Mouse (Mus musculus): ENCODE results near the gene Gna13.
"Not testable (repeated sequence)": the region's sequence is repeated elsewhere in the genome, so short reads cannot be mapped to it uniquely, and the experiment has no call there.

Gene Gna13

DNA sequence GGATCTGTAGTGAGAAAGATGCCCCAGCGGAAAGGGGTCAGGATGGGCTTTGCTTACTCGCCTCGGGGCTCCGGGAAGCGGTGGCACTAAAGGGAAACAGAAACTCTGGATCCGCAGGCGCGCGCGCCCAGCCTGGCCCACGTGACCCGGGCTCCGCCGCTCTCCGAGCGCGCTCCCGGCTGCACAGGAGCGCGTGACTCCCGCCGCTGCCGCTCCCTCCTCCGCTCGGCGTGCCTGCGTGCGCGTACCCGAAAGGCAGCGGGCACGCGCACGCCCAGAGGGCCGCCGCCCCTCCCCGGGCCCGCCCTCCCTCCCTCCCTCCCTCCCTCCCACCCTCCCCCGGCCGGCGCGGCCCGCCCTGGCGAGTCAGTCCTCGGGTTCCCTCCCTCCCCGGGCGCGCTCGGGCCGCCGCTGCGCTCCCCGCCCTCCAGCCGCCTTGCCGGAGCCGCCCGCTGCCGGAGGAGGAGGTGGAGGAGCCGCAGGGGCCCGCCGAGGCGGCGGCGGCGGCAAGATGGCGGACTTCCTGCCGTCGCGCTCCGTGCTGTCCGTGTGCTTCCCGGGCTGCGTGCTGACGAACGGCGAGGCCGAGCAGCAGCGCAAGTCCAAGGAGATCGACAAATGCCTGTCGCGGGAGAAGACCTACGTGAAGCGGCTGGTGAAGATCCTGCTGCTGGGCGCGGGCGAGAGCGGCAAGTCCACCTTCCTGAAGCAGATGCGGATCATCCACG is at the start of gene Gna13:
Gene Gna13 (plus strand): TSS at position 369 of the 728 bp plus-strand sequence.
- peak; percentile 91 for DNase-seq

DNA sequence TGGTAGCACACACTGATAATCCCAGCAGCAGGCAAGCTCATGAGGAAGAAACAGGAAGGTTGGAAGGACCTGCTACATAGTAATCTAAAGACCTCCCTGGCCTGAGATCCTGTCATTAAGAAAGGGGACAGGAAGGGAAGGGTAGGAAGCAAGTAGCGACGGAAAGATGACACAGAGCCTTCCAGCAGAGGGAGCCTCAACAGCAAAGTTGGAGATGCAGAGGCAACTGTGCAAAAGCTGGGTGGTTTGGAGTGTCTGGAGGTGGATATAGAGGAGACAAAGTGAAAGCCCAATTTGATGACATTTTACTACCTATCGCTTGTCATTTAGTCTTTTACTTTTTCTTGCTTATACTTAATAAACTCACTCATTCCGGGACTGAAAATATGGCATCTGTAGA is 45.7 kb upstream of the Gna13 start:
- DNase-seq: peak; percentile 26

DNA sequence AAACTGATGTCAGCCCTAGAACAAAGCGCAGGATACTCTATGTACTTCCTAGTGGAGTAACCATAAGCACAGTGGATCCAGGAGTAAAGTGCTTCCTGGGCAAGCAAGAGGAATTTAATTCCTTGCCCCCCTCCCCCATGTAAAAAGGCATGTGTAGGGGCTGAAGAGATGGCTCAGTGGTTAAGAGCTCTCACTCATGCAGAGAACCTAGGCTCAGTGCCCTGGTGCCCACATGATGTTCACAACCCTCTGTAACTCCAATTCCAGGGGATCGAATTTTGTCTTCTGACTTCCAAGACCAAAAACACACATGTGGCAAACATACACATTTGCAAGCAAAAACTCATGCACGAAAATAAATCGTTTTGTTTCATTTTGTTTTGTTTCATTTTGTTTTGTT is 43.2 kb upstream of the Gna13 start:
- DNase-seq: no peak

DNA sequence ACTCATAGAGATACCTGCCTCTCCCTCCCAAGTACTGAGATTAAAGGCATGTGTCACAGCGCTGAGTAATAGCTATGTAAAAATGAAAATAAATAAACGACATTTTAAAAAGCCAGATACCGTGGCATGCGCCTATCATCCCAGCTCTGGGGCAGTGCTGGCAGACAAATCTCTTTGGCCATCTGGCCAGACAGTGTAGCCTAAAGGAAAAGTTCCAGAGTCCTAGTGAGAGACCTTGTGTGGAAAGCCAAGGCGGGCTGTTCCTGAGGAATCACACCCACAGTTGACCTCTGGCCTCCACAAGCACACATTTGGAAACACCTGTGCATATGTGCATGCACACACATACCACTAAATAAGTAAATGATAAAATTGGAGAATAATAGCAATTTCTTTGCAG is 42.7 kb upstream of the Gna13 start:
- no peak for DNase-seq

DNA sequence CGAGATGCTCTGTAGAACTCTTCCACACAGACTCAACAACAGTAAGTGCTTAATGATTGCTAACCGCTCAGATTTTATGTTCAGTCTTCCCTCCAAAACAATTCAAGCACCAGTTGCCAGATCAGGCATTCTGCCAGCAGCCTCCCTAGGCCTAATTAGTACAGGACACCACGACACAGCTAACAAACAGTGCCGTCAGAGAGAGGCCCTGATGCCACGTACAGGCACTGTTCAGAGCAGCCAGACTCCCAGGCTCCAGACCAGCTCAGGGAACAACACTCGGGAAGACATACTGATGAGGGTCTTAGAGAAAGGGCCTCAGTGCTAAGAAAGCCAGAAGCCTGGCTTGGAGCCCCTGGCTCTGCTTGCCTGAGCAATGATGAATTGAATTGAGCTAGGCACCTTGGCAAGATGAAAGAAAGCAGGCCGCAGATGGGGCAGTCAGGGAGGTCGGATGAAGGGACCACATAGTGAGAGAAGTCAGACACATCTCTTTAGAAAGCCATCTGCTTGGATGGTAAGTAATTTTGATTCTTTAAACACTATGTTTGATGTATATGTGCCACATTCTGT is 42.2 kb upstream of the Gna13 start:
- DNase-seq: peak; percentile 46

DNA sequence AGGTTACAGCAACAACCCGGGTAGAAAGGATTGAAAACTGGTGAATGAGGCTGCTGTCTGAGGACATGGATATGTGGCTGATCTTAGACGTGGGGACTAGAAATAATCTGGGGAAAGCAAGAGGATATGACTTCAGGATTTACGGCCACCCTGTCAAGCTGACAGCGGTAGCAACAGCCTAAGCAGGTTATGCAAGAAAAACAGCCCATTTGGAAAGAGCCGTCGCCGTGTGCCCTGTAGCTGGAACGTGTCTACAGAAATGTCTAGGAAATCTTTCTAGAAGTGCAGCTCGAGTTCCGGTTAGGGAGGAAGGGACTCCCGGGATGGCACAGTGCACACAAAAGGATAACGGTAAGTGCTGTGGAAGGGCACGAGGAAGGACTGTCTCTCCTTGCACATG is 36.4 kb upstream of the Gna13 start:
- no peak for DNase-seq

DNA sequence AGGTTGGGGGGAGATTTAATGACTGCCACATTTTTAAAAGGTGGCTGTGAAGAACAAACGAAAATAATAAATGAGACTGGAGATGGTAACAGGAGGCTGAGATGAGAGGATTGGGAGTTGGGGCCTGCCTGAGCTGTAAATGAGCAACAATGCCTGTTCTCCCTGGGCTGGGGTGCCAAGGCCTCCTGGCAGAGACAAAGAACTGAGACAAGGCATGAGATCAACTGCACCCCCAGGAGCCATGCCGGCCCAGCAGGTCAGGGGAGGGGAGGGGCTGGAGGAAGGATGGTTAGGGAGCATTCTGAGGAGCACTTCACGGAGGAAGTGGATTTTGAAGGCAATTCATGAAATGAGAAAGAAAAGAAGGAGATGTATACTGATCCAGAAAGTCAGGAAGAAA is 35.2 kb upstream of the Gna13 start:
- DNase-seq: no peak

DNA sequence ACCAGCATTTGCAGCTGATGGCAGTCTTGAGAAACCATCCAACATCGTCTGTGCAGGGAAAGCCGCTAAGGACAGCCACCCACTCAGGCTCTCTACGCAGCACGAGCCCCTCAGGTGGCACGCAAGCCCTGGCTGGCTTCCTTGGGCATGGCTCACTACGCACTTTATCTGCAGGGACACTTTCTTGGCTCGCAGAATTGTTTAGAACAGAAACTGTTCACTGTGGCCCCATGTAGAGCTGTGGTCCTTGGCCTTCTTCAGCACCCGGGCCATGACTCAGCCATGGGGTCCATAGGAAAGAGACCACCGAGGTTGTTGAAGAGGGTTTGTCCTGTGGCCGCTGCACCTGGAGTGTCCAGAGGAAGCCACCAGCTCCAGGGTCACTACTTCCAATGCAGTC is 34.7 kb upstream of the Gna13 start:
- DNase-seq: no peak

DNA sequence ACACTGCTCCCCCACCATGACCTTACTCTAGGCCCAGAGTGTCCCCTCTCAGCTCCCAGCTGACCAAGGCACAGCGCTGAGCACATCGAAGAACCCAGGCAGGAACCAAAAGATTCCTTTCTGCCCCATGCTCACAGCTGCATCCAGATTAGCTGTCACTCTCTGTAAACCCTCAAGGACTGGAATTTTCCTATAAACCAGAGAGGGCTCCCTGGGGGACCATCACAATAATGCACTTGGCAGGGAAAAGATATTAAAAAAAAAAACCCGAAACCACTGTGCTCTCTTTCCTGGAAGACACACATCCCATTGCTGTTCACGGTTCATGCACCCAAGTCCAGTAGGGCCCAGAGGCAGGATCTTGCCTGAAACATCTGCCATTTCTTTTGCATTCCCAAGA is 33.3 kb upstream of the Gna13 start:
- no peak for DNase-seq

DNA sequence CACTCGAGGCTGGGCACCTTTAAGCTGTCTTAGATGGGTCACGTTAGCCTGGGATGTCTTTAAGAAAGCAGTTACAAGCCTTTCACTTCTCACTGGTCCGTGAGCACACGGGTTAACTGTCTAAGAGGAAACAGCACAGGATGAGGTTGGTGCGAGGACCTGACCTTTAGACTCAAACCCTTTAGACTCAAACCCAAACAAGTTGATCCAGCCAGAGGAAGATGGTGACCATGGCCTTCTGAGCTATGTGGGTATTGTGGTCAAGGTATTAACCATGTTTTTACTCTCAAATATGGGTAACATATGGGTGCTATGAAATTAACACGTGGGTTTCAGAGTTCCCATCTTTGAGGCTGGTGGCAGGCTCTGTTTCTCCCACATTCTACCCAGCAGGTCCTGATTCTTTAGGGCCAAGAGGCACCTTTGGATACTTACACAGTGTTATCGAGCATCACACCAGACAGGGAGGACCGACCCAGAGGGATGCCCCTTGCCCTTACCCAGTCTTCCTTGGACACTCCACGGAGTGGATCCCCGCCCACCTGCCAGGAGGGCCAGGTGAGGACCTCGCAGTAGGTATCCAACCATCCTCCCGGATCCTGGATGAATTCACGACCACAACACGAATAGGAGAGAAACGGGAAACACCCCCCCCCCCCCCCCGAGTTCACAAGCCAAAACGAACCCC is 31.8 kb upstream of the Gna13 start:
- DNase-seq: no peak

DNA sequence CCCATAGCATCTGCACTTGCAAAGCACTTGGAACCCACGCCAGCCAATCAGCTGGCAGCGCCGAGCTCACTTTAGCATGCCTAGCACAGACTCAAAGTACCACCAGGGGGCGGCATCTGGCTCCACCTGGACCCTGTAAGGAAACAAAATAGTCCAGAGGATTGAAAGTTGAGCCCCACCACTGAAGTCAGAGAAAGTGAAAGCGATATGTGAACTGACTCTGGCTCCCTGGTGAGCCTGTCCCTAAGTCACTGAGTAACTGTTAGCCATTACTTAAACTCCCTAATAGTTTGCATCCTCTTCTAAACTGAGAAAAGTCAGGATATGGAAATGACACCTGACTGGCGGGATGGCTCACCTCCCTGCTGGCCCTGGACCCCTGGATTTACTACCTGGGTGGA is 31.2 kb upstream of the Gna13 start:
- peak; percentile 86 for DNase-seq

DNA sequence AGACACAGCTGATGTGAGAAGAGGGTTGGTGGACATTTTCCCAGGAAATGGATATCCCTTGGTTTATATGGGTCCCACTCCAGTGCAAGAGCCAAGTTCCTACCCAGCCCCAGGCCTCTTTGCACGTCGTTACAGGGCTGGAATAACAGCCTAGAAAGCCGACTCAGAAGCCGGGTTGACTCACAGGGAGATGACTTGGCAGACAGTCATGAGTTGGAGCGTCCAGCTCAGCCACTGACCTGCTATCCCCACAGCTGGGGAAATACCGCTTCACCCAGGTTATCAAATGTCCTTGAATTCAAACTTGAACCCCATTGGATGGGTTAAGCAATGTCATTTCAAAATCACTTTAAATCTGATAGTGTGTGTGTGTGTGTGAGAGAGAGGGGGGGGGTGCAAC is 29.9 kb upstream of the Gna13 start:
- DNase-seq: no peak

DNA sequence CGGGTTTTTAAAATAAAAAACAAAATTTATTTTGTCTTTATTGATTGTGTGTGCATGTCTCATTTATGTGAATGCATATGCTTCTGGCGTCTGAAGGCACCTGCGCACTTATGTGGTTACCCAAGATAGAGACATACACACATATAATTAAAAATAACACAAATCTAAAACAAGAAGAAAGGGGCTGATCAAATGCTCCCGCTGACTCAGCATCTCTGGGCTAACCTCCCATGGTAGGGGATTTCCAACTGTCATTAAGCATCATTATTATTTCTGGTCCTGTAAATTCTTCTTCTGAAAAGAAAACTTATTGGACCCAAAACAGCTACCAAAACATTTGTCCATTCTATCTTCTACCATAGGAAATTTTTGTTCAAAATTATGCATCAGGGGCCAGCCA is 27.9 kb upstream of the Gna13 start:
- DNase-seq: no peak

DNA sequence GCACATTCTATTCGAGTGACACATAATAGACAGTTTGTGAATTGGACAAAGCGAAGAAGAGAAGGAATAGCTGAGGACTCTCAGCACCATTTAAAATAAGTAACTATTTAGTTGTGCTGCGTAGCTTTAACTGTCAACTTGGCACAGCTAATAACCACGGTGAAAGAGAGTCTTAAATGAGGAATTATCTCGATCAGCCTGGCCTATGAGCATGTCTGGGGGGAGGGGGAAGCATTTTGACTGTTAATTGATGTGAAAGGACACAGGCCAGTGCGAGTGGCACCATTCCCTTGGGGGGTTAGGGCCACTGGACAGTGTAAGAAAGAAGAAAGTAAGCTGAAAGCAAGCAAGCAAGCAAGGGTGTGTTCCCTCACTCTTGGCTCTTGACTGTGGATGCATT is 26.7 kb upstream of the Gna13 start:
- DNase-seq: no peak

DNA sequence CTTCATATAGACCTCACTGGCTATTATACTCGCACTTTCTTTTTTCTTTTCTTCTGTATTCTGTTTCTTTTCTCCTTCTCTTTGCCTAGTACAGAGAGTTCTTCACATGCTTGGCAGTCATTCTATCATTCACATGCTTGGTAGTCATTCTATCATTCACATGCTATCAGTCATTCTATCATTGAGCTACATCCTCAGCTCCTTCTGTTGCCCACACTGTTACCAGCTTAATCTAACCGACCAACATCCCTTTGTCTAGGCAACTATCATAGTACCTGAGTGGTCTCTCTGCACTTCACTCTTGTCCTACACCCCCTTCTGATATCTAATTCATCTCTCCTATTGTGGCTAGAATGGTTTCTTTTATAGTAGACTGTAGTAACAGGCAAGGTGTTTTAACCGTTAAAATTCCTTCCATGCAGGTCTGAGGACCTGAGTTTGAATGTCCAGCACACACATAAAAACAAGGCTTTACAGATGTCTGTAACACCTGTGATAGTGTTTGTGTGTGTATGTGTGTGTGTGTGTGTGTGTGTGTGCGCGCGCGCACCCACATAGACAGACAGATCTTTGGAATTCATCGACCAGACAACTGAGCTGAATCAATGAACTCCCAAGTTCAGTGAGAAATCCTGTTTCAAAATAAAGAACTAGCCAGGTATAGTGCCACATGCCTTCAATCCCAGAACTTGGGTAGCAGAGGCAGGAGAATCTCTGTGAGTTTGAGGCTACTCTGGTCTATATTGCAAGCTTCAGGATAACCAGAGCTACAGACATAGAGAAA is 23.3 kb upstream of the Gna13 start:
- no peak for DNase-seq

DNA sequence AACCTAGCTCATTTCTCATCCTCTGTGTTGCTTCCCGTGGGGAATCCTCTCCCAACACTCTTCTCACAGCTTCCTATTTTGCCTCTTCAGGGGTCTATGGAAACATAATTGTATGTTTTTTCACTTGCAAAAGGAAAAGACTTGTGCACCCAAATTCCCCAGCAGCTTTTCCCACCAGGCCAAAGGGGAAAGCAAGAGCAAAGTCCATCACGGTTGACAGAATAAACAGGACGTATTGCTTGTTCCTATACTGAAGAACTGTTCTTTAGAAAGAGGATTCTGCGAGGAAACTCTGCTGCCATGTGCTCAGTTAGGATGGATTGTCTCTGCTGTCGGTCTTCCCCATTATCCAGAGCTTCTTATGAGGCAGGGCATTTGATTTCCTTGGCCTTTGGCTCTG is 22.1 kb upstream of the Gna13 start:
- no peak for DNase-seq

DNA sequence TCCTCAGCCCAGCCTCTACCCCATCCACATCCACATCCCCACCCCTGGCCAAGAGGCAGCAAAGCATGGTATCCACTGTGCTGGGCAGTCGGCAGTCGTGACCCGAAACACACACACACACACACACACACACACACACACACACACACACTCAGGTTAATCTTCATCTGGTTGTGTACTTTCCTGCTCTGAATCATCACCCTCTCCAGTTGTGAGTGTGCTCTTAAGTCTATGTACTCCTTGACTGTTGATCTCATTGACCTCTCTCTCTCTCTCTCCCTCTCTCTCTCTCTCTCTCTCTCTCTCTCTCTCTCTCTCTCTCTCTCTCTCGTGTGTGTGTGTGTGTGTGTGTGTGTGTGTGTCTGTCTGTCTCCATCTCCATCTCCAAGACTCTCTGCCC is 20.0 kb upstream of the Gna13 start:
- not testable (repeated sequence) for DNase-seq

DNA sequence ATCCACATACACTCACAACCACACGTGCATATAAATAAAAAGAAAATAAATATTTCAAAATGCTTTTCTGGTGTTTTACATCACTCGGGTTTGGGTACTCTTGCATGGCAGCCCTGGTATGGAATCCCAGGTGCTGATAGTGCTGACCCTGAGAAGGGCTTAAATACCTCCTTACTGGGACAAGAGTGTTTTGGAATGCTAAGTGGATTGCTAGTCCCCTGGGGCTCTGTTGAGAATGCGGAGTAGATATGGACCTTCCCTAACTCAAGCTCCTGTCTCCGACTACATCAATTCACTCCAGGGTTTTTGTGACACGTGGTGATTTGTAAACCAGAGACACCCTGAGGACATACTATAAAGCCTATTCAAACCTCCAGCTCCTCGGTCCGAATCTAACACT is 19.1 kb upstream of the Gna13 start:
- no peak for DNase-seq

DNA sequence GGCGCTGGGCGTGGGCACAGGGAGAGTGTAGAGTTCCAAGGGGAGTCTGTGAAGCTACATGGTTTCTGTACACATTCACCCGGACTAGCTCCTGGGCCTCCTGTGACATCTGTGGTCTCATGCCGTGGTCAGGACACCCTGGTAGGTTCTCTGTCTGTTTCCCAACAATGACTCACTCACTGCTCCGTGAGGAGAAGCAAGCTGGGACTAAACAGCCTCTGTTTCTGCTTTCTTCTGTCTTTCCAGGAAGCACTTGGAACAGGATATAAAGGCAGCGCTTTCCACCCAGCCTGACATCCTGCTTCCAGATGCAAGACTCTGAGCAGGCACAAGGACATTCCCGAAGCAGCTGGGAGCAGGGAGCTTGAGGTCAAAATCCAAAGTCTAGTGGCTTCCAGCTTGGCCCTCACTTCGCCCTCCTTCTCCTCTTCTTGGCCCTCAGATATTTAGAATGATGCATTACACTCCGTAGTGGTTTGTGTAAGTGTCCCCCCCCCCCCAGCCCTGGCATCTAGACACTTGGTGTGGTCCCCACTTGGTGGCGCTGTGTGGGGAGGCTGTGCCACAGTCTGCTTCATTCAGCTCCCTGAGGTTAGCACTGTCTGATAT is 18.5 kb upstream of the Gna13 start:
- DNase-seq: no peak

DNA sequence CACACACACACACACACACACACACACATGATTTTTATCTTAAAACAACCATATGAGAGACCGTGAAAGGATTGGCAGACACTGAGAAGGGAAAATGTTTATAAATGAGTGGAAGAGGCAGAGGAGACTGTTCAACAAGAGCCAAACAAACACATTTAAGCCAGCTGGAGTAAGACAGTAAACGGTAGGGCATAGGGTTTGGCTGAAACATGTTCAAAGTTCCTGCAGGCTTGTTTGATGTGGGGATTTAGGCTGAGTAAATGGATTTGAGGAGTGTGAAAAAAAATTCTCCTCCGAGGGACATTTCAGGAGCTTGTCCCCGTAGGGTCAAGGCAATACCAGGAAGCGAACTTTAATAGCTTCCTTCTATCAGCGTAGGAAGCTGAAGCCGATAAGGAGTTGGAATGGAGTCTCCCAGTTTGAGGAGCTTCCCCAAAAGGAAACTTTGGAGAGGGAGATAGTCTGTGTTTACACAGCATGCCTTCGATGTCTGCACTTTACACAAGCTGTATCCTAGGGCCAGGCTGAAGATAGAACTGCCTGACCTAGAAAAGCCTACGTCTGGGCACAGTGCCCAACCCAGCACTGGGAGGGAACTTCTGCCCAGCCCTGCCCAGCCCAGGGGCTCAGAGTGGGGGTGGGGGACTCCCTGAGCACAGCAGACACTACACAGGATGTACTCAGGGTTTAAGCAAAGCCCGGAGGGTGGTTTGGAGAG is 15.2 kb upstream of the Gna13 start:
- peak; percentile 65 for DNase-seq

DNA sequence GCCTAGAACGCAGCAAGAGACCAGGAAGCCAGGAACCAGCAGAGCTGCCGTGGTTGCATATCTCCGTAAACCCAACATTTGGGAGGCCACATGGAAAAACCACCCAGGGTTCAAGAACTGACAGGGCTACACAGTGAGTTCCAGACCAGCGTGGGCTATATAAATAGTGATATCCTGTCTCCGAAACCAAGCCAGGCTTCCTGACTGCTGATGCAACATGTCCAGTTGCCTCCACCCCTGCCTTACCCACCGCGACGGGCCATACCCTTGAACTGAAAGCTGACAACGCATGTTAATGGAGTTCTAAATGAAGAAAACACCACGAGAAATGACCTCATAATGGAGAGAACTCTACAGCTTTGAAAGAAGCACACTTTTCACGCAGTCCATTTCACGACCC is 14.2 kb upstream of the Gna13 start:
- DNase-seq: no peak

DNA sequence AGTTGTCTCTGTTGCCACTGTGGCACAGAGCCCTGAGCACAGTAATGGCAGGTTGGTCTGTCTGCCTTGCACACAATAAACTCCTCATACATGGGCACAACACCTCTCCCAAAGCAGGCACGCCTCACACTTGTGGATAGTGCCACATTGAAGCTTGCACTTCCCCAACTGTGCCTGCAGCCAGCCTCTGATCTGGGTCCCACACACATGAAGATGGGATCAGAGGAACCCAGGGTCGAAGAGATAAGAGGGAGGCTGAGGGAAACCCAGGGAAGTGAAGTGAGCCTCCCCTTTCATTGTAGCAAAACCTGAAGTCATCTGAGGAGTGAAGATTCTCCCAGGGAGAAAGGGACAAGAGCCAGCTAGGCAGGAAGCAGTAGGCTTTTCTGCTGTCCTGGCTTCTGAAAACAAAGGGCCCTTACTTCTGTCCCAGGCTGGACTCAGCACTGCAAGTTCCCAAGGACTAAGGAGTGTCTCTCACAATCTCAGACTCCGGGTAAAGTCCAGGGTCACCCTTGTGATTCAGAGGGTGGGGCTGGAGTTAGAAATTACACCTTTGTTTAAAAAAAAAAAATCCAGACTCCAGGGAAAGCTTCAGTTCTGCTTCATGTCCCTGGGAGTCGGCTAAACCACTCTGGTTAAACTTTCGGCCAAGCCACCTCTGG is 12.8 kb upstream of the Gna13 start:
- no peak for DNase-seq

Measured in right cerebral cortex, postnatal 25 days (tissue).